Mouse (Mus musculus) limb, embryonic 15.5 days (tissue): Measurements from ENCODE around the gene Efnb2. TPM values are rescaled to one million over a fixed set of nuclear protein-coding genes. Genes with fewer than 3 reads are reported as not detected.

Source experiments
- ATAC-seq: fragments of 200-750 bp; cut with Nextera tagmentation; 2 replicates; pipeline ENCODE4 v1.8.0; 2017; ENCODE audit warnings: low read depth, moderate TSS enrichment; ENCODE audit not compliant: insufficient number of reproducible peaks, low FRiP score, low TSS enrichment
- H3K27ac ChIP-seq: fragments of 300-500 bp; sonication (generic); 2 replicates; pipeline ENCODE4 v1.5.1; 2015; ENCODE audit warnings: moderate library complexity, mild to moderate bottlenecking, inconsistent platforms
- H3K27me3 ChIP-seq: fragments of 300-500 bp; sonication (generic); 2 replicates; pipeline ENCODE4 v1.6.1; 2015; ENCODE audit warnings: inconsistent platforms
- H3K36me3 ChIP-seq: fragments of 300-500 bp; sonication (generic); 2 replicates; pipeline ENCODE4 v1.6.1; 2015; ENCODE audit warnings: inconsistent platforms
- H3K4me1 ChIP-seq: fragments of 300-500 bp; sonication (generic); 2 replicates; pipeline ENCODE4 v1.6.1; 2015; ENCODE audit warnings: inconsistent platforms
- H3K4me2 ChIP-seq: fragments of 300-500 bp; sonication (generic); 2 replicates; pipeline ENCODE4 v1.6.1; 2015; ENCODE audit warnings: mild to moderate bottlenecking, inconsistent platforms
- H3K4me3 ChIP-seq: fragments of 300-500 bp; sonication (generic); 2 replicates; pipeline ENCODE4 v1.5.1; 2015; ENCODE audit warnings: mild to moderate bottlenecking, inconsistent platforms
- H3K9ac ChIP-seq: fragments of 300-500 bp; sonication (generic); 2 replicates; pipeline ENCODE4 v1.6.1; 2015; ENCODE audit warnings: inconsistent platforms
- H3K9me3 ChIP-seq: fragments of 300-500 bp; sonication (generic); 2 replicates; pipeline ENCODE4 v1.6.1; 2016; ENCODE audit warnings: inconsistent platforms
- WGBS: fragments of 180-500 bp; shearing (Covaris S2); methylation state at CpG from one replicate; pipeline ENCODE4 v1.1.7; 2015; 5-methylcytosine and 5-hydroxymethylcytosine counted together
- polyA plus RNA-seq: library from polyadenylated mRNA; unstranded; fragments of >200 nt; fragmentation: Nextera tagmentation; extraction: Ambion mirVana; gene quantifications from 2 replicates; pipeline ENCODE4 v1.2.1, GENCODE M21; 2015

Efnb2 gene
- polyA plus RNA-seq, 1 experiment from 2014 or later, result 29.9 TPM

DNA sequence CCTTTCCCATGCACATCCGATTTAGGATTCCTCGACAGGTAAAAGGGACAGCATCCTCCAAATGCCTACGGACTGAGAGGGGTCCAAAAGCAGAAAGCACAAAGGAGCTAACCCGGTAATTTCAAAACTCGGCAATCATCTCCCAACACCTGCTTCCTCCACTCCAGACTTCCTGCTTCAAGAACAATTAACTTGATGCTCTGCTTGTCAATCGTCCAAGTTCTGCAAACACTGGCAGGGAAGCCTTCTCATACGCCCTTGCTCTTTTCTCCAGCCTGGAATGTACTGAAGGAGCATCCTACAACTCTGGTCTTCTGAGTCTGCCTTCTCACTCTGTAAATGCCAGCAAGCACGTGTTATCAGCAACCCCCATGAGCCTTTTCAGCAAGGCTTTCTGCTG is 37.6 kb downstream of the Efnb2 start:
- no peak for ATAC-seq
- H3K9me3 ChIP-seq, result no peaks in the 10 kb centered on the region
- 48% methylated on average over 8 of the region's 8 CpGs for WGBS
- no peak overlapping the region for H3K27ac ChIP-seq
- no peak overlapping the region for H3K4me3 ChIP-seq
- peaks cover 53% of the 10 kb centered on the region for H3K36me3 ChIP-seq
- H3K4me2 ChIP-seq, result no peak overlapping the region
- no peaks in the 10 kb centered on the region for H3K27me3 ChIP-seq
- peaks cover 25% of the 10 kb centered on the region for H3K4me1 ChIP-seq
- no peak overlapping the region for H3K9ac ChIP-seq

DNA sequence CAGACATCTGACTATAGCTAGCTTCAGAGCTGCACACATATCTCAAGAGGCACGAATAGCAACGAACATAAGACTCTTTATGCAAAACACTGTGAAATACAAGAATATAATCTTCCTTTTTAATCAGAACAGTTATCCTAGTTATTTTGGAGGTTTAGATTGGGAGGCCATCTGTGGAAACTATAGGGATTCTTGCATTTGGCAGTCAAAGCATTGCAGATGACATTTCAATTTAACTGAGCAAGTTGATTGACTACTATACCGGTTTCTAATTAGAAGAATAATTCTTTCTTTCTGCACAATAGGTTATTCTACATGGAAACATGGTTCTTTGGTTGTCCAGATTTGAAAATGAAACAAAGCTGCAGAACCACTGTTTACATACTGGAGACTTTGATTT is 38.6 kb downstream of the Efnb2 start:
- Histone ChIP-seq H3K27me3 (no peaks in the 10 kb centered on the region), H3K27ac (no peak overlapping the region), H3K36me3 (peaks cover 51% of the 10 kb centered on the region), H3K4me1 (peaks cover 25% of the 10 kb centered on the region), H3K9me3 (no peaks in the 10 kb centered on the region), H3K9ac (no peak overlapping the region), H3K4me2 (no peak overlapping the region), H3K4me3 (no peak overlapping the region)
- ATAC-seq, result no peak
- WGBS, result 85% methylated on average over 3 of the region's 3 CpGs

DNA sequence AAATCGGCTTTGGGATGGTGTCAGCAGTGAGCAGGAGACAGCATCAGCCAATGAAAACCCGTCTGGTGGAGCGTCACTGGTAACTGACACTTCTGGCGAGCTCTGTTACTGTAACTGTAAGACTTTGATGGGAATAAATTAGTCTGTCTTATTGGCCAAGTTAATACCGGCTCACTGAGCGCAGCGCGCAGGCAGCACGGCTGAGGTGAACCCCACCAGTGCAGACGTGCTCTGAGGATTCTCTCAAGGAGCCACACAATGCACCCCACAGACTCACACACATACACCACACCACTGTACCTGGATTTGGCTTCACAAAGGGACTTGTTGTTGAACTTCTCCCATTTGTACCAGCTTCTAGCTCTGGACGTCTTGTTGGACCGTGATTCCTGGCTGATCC is 39.0 kb downstream of the Efnb2 start:
- Histone ChIP-seq H3K27me3 (no peaks in the 10 kb centered on the region), H3K4me3 (no peak overlapping the region), H3K27ac (no peak overlapping the region), H3K4me2 (no peak overlapping the region), H3K4me1 (peaks cover 25% of the 10 kb centered on the region), H3K36me3 (peaks cover 52% of the 10 kb centered on the region), H3K9me3 (no peaks in the 10 kb centered on the region), H3K9ac (no peak overlapping the region)
- 81% methylated on average over 12 of the region's 12 CpGs for WGBS
- ATAC-seq, result no peak

DNA sequence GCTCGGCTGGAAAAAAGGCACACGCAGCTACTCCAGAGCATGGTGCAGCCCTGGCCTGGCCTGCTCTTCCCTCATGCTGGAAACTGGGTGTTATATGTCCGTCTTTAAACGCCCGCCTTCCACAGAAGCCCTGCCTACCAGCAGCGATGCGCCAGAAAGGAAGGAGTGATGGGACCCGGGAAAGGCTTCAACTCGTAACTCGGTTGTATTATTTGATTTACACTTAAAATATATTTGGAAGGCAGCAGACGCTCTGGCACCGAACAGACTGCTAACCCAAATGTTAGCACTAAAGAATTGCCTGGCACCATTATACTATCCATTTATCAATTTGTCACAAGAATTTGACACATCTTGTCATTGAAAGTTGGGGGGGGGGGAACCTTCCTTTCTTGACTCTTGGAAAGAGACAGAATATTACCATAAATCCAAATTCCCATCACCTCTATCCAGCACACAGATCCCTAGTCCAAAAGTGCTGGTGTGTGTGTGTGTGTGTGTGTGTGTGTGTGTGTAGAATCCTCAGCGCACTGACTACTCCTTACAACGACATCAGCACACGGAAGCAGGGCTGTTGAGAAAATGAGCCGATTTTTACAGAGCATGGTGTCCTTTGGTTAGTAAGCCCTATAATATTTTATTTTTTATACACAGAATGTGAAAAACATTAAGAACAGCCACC is 39.7 kb downstream of the Efnb2 start:
- 80% methylated on average over 16 of the region's 16 CpGs for WGBS
- H3K36me3 ChIP-seq, result peaks cover 57% of the 10 kb centered on the region

DNA sequence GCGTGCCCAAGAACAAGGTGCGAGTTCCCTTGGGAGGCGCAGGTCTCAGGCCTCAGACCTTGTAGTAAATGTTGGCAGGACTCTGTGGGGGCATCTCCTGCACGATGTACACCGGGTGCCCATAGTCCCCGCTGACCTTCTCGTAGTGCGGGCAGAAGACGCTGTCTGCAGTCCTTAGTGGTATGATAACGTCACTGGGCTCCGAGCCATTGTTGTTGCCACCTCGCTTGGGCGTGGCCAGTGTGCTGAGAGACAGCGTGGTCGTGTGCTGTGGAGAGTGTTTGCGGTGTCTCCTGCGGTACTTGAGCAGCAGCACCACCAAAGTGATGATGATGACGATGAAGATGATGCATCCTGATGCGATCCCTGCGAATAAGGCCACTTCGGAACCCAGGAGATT is 40.5 kb downstream of the Efnb2 start:
- H3K4me1 ChIP-seq, result peaks cover 25% of the 10 kb centered on the region
- 89% methylated on average over 21 of the region's 21 CpGs for WGBS
- H3K4me2 ChIP-seq, result no peak overlapping the region
- no peak overlapping the region for H3K9ac ChIP-seq
- 0 out of 2 replicates have a peak overlapping the region, but pooled peaks have one; percentile 40 for H3K27ac ChIP-seq
- no peaks in the 10 kb centered on the region for H3K9me3 ChIP-seq
- no peak overlapping the region for H3K4me3 ChIP-seq
- no peak for ATAC-seq
- peaks cover 53% of the 10 kb centered on the region for H3K36me3 ChIP-seq
- no peaks in the 10 kb centered on the region for H3K27me3 ChIP-seq

More for the DNA sequence above, 39.7 kb downstream of the Efnb2 start:
- Histone ChIP-seq H3K4me2 (no peak overlapping the region), H3K4me3 (no peak overlapping the region), H3K9ac (no peak overlapping the region), H3K27me3 (no peaks in the 10 kb centered on the region), H3K4me1 (peaks cover 25% of the 10 kb centered on the region), H3K9me3 (no peaks in the 10 kb centered on the region), H3K27ac (peak overlapping the region; percentile 40; the same call in 1 of the 2 replicates)
- no peak for ATAC-seq

DNA sequence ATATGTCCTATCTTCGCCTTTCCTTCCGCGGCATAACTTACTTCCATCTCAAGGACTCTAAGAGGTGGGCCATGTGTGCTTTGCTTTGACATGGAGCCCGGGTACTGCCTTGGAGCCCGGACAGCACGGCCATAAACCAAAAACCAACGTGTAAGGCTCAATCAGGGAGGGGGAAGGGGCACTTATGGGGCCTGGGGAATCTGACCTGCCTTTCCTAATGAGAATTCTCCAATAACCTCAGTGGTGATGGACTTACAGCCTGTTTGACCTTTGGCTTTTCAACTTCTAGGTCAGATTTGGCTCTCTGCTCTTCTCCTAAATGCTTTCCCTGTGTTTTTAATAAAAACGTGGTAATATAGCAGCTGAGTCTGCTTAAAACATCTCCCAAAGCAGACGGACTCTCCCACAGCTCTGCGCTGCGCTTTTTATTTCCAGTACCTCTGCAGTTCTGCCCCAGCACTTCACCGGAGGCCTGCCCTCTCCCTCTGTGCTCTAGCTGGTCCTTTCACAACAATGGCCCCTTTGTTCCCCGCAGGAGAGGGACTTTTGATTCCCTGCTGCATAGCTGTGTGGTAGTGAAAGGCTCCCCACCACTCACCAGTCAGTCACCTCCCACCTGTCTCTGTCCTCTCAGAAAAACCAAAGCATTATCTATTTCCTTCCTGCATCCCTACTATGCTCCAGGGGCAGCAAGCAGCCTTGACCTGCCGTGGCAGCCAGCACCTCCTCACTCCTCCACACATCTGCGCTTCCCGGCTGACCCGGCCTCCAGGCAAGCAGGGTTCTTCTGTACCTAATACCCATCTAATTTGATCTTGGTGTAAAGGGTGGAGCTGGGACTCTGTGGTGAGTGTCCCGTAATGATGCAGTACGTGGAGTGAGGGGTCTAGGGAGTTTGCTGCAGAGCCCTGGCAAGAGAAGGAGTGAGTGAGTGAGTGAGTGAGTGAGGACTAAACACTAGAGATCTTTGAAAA is 41.5 kb downstream of the Efnb2 start:
- 41% methylated on average over 19 of the region's 19 CpGs for WGBS
- no peaks in the 10 kb centered on the region for H3K9me3 ChIP-seq
- H3K4me3 ChIP-seq, result no peak overlapping the region
- 0 out of 2 replicates have a peak, but pooled peaks have one; percentile 30 for ATAC-seq
- H3K27ac ChIP-seq, result peak overlapping the region; percentile 40
- H3K27me3 ChIP-seq, result no peaks in the 10 kb centered on the region
- H3K9ac ChIP-seq, result no peak overlapping the region
- no peak overlapping the region for H3K4me2 ChIP-seq
- H3K36me3 ChIP-seq, result peaks cover 53% of the 10 kb centered on the region
- H3K4me1 ChIP-seq, result peaks cover 25% of the 10 kb centered on the region

DNA sequence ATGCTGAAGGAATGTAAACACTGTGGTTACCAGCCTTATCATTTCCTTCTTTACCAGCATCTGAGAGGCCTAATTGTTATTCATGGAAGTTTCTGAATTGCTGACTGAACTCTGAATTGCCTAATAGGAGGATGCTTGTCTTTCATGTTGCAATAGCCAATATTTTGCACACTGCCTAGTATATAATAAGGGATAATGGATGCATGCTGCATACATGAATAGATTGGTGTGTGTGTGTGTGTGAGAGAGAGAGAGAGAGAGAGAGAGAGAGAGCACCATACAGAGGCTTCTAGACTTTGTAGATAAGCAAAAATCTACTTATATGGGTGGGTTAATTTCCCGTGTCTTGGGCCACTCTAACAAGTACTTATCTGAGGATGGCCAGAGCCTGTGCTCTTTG is 47.2 kb downstream of the Efnb2 start:
- ATAC-seq, result no peak
- no peaks in the 10 kb centered on the region for H3K9me3 ChIP-seq
- H3K4me3 ChIP-seq, result no peak overlapping the region
- no peak overlapping the region for H3K27ac ChIP-seq
- H3K4me1 ChIP-seq, result peaks cover 10% of the 10 kb centered on the region
- H3K9ac ChIP-seq, result no peak overlapping the region
- no peak overlapping the region for H3K4me2 ChIP-seq
- peaks cover 21% of the 10 kb centered on the region for H3K36me3 ChIP-seq
- no peaks in the 10 kb centered on the region for H3K27me3 ChIP-seq
- WGBS, result 84% methylated on average over 1 of the region's 1 CpGs

DNA sequence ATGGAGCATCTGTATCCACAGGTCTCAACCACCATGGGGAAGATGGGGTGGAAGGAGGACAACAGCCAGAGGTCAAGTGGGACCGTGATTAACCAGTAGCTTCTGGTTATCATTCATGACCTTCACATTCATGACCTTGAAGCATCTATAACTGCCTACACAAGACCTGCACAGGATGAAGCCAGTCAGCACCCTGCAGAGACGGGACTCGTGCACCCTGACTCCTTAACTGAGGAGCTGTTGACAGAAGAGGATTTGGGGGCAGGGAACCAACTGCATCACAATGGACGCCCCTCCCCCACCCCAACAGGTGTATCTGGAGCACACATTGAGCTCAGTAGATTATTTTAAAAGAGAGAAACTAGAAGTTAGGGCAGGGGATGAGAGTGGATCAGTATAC is 49.1 kb downstream of the Efnb2 start:
- Histone ChIP-seq H3K9ac (no peak overlapping the region), H3K4me2 (no peak overlapping the region), H3K36me3 (peaks cover 7% of the 10 kb centered on the region), H3K4me1 (peaks cover 10% of the 10 kb centered on the region), H3K27ac (no peak overlapping the region), H3K27me3 (no peaks in the 10 kb centered on the region), H3K4me3 (no peak overlapping the region), H3K9me3 (no peaks in the 10 kb centered on the region)
- ATAC-seq, result no peak
- WGBS, result 85% methylated on average over 4 of the region's 4 CpGs

DNA sequence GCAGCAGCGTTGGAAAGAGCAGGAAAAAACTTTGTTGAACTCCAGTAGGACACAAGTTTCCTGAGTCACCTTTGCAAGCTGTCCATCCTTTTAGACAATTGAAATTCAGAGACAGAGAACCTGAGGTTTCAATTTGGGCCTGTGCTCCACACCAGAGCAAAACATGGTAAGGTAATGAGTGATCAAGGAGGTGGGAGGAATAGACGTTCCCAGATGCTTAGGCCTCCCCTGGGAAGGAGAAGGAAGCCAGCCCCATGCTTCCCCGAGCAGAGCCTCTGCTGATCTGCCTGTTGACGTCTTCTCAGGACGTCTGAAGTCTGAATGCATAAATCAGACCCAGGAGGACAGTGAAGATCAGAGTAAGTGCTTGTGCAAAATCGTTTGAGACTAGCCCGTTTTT is 51.3 kb downstream of the Efnb2 start:
- no peak for ATAC-seq
- no peak overlapping the region for H3K9ac ChIP-seq
- 10% methylated on average over 7 of the region's 7 CpGs for WGBS
- no peak overlapping the region for H3K4me3 ChIP-seq
- no peaks in the 10 kb centered on the region for H3K9me3 ChIP-seq
- no peaks in the 10 kb centered on the region for H3K27me3 ChIP-seq
- H3K27ac ChIP-seq, result no peak overlapping the region
- H3K4me2 ChIP-seq, result no peak overlapping the region
- H3K36me3 ChIP-seq, result no peaks in the 10 kb centered on the region
- peaks cover 10% of the 10 kb centered on the region for H3K4me1 ChIP-seq

DNA sequence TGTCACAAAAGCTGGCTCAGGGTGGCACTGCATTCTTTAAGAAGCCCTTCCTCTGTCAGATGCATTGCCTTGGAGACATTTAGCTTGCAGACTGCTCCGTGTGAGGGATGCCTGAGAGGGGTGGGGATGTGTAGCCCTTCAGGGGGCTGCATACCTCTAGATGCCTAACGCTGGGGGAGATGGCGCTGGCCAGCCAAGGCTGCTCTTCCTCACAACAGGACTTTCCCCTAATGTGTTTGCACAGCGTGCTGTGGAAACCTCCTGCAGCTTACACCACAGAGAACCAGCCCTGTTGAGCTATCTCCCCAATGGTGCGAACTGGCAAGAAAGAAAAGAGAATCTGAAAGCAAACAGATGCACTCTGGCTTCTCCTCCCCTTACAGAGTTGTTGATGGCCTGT is 51.9 kb downstream of the Efnb2 start:
- Histone ChIP-seq H3K27me3 (no peaks in the 10 kb centered on the region), H3K9me3 (no peaks in the 10 kb centered on the region), H3K27ac (no peak overlapping the region), H3K4me3 (no peak overlapping the region), H3K4me2 (no peak overlapping the region), H3K4me1 (peaks cover 10% of the 10 kb centered on the region), H3K36me3 (no peaks in the 10 kb centered on the region), H3K9ac (no peak overlapping the region)
- no peak for ATAC-seq
- WGBS, result 21% methylated on average over 5 of the region's 5 CpGs

DNA sequence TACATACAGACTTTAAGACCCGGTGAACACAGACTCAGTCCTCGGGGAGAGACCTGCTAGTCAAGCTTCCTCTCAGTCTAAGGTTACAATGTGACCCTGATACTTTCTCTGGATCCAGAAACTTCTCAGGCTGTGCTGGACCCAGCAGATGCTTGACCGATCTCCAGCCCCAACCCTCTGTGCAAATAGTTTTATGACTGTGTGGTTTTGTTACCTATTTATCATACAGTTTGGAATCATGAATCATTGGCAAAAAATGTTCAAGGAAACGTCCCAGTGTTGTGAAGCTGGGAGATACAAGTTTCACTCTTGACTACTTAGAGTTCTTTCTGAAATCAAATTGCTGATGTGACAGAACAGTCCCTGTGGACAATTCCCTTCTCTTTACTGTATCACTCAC is 55.4 kb downstream of the Efnb2 start:
- no peak for ATAC-seq
- Histone ChIP-seq H3K36me3 (no peaks in the 10 kb centered on the region), H3K27ac (no peak overlapping the region), H3K9ac (no peak overlapping the region), H3K4me1 (peaks cover 20% of the 10 kb centered on the region), H3K9me3 (no peaks in the 10 kb centered on the region), H3K4me3 (no peak overlapping the region), H3K27me3 (no peaks in the 10 kb centered on the region), H3K4me2 (no peak overlapping the region)
- WGBS, result 48% methylated on average over 4 of the region's 4 CpGs

DNA sequence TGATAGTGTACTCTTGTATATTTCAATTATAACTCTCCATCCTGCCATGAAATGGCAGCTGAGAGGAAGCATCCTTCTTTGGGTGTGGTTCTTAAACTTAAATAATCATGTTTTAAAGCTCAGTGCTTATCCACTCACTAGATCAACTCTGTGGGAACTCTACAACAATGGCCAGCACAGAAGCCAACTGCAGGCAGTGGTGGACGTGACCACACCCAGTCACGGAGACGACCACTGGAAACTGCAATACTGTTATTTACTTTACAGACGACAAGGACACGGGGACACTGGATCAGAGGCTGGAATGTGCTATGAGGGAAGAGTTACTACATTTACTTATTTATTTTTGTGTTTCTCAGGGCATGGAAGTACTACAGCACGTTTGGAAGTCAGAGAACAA is 57.2 kb downstream of the Efnb2 start:
- H3K4me3 ChIP-seq, result no peak overlapping the region
- ATAC-seq, result no peak
- H3K4me1 ChIP-seq, result peaks cover 10% of the 10 kb centered on the region
- H3K9me3 ChIP-seq, result no peaks in the 10 kb centered on the region
- 65% methylated on average over 6 of the region's 6 CpGs for WGBS
- no peak overlapping the region for H3K9ac ChIP-seq
- no peaks in the 10 kb centered on the region for H3K27me3 ChIP-seq
- no peaks in the 10 kb centered on the region for H3K36me3 ChIP-seq
- no peak overlapping the region for H3K4me2 ChIP-seq
- H3K27ac ChIP-seq, result no peak overlapping the region
